Mouse (Mus musculus) embryonic facial prominence, embryonic 12.5 days (tissue): ENCODE data around the gene Snx9. TPM values are rescaled to one million over a fixed set of nuclear protein-coding genes. Genes with fewer than 3 reads are reported as not detected.
A peak's percentile ranks its signal among the peaks of the same experiment; 100 is the strongest.

Experiments
- ATAC-seq: fragments of 200-750 bp; cut with Nextera tagmentation; 2 replicates; pipeline ENCODE4 v1.8.0; 2017; ENCODE audit not compliant: insufficient number of reproducible peaks, insufficient read depth, low FRiP score, low TSS enrichment
- H3K27ac ChIP-seq: fragments of 300-500 bp; sonication (generic); 2 replicates; pipeline ENCODE4 v1.5.1; 2016; ENCODE audit warnings: mild to moderate bottlenecking
- H3K27me3 ChIP-seq: fragments of 300-500 bp; sonication (generic); 2 replicates; pipeline ENCODE4 v1.6.1; 2016; ENCODE audit warnings: mild to moderate bottlenecking, moderate library complexity
- H3K36me3 ChIP-seq: fragments of 300-500 bp; sonication (generic); 2 replicates; pipeline ENCODE4 v1.6.1; 2016; ENCODE audit warnings: mild to moderate bottlenecking
- H3K4me1 ChIP-seq: fragments of 300-500 bp; sonication (generic); 2 replicates; pipeline ENCODE4 v1.6.1; 2016
- H3K4me2 ChIP-seq: fragments of 300-500 bp; sonication (generic); replicated peaks from 2 replicates; pipeline ENCODE4 v1.6.1; 2016; ENCODE audit warnings: mild to moderate bottlenecking, moderate library complexity
- H3K4me3 ChIP-seq: fragments of 300-500 bp; sonication (generic); 2 replicates; pipeline ENCODE4 v1.5.1; 2016; ENCODE audit warnings: mild to moderate bottlenecking
- H3K9ac ChIP-seq: fragments of 300-500 bp; sonication (generic); 2 replicates; pipeline ENCODE4 v1.6.1; 2016; ENCODE audit warnings: mild to moderate bottlenecking, moderate library complexity
- H3K9me3 ChIP-seq: fragments of 300-500 bp; sonication (generic); 2 replicates; pipeline ENCODE4 v1.6.1; 2016; ENCODE audit warnings: mild to moderate bottlenecking, moderate library complexity
- WGBS: fragments of 180-500 bp; shearing (Covaris S2); methylation state at CpG from one replicate; pipeline ENCODE4 v1.1.7; 2016; 5-methylcytosine and 5-hydroxymethylcytosine counted together
- polyA plus RNA-seq: library from polyadenylated mRNA; unstranded; fragments of >200 nt; fragmentation: Nextera tagmentation; extraction: Ambion mirVana; gene quantifications from 2 replicates; pipeline ENCODE4 v1.2.1, GENCODE M21; 2016

Snx9 gene
- polyA plus RNA-seq, 1 experiment from 2014 or later = 33.3 TPM

DNA sequence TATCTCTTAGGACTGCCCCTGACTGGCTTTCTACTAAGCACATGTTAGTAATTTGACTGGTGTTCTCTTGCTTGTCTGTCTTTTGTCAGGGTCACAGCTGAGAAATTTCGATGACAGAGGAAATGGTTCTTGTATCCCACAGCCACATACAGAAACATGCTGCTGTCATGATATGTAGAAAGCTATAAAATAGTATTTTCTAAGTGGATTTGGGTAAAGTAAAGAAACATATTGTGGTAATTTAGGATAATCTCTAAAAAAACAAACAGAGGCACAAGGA, 26.5 kb upstream of the Snx9 start:
- Histone ChIP-seq H3K9ac (no peak overlapping the region), H3K27me3 (no peaks in the 10 kb centered on the region), H3K4me1 (peaks cover 13% of the 10 kb centered on the region), H3K4me3 (no peak overlapping the region), H3K27ac (no peak overlapping the region), H3K9me3 (no peaks in the 10 kb centered on the region), H3K36me3 (no peaks in the 10 kb centered on the region), H3K4me2 (no peak overlapping the region)
- no peak for ATAC-seq
- WGBS = 14% methylated on average over 1 of the region's 1 CpGs

DNA sequence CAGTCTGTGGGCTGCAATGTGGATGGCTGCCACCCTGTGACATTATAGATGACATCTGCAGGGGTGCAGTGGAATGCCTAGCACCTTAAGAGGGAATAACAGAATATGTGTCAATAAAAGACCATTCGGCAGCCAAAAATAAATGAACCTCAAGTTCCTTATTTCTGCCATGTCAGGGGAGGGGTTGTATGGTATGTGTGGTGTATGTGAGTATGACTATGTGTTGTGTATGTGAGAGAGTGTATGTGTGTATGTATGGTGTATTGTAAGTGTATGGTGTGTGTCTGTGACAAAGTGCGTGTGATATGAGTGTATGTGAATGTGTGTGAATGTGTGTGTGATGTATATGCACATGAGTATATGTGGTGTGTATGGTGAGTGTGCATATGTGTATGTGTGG, 23.3 kb upstream of the Snx9 start:
- no peaks in the 10 kb centered on the region for H3K27me3 ChIP-seq
- H3K36me3 ChIP-seq = no peaks in the 10 kb centered on the region
- no peak for ATAC-seq
- H3K4me3 ChIP-seq = no peak overlapping the region
- peaks cover 19% of the 10 kb centered on the region for H3K4me1 ChIP-seq
- H3K27ac ChIP-seq = no peak overlapping the region
- H3K4me2 ChIP-seq = no peak overlapping the region
- H3K9ac ChIP-seq = no peak overlapping the region
- H3K9me3 ChIP-seq = no peaks in the 10 kb centered on the region
- WGBS = 93% methylated on average over 2 of the region's 2 CpGs

DNA sequence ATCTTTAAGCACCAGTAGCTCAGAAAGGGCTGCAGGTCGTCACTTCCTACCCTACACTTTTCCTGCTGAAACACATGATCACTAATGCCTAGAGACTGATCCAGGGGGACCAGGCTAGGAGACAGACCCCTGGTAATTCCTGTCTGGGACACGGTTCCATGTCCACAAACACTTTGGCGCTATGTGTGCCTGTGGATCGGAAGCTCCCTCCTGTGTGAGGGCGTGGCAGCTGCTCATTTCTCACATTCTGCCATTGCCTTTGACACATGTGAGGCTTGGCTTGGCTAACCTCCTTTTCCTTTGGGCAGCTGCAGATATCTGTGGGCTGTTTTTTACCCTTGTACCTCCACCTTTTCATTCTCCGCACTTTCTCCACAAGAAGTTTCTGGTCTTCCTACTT, 22.0 kb upstream of the Snx9 start:
- no peak overlapping the region for H3K4me2 ChIP-seq
- no peak overlapping the region; the same call in 1 of the 2 replicates for H3K27ac ChIP-seq
- no peak overlapping the region for H3K9ac ChIP-seq
- ATAC-seq = no peak
- 72% methylated on average over 6 of the region's 6 CpGs for WGBS
- no peaks in the 10 kb centered on the region for H3K9me3 ChIP-seq
- H3K36me3 ChIP-seq = no peaks in the 10 kb centered on the region
- peaks cover 15% of the 10 kb centered on the region for H3K4me1 ChIP-seq
- H3K4me3 ChIP-seq = no peak overlapping the region
- no peaks in the 10 kb centered on the region for H3K27me3 ChIP-seq

DNA sequence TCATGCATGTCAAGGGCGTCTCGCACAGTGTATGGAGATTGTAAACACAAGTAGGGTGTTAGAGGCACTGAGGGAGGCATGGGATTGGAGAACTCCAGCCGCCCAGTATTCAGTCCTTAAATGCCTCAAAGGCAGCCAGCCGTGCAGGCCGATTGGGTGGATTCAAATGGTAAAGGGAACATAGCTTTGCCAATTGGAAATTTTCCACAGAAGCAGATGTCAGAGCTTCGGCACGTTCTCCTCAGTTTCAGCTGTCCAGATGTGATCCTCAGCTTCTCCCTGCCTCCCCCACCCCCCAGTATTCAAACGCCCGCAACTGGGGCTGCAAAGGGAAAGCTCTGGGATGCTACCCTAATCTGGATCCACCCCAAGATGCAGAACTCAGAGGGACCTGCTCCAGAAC, 21.3 kb upstream of the Snx9 start:
- Histone ChIP-seq H3K9ac (no peak overlapping the region), H3K36me3 (no peaks in the 10 kb centered on the region), H3K9me3 (no peaks in the 10 kb centered on the region), H3K4me3 (no peak overlapping the region), H3K27ac (no peak overlapping the region; the same call in 1 of the 2 replicates), H3K4me1 (peaks cover 15% of the 10 kb centered on the region), H3K27me3 (no peaks in the 10 kb centered on the region), H3K4me2 (no peak overlapping the region)
- 28% methylated on average over 9 of the region's 9 CpGs for WGBS
- peak; percentile 90 for ATAC-seq

DNA sequence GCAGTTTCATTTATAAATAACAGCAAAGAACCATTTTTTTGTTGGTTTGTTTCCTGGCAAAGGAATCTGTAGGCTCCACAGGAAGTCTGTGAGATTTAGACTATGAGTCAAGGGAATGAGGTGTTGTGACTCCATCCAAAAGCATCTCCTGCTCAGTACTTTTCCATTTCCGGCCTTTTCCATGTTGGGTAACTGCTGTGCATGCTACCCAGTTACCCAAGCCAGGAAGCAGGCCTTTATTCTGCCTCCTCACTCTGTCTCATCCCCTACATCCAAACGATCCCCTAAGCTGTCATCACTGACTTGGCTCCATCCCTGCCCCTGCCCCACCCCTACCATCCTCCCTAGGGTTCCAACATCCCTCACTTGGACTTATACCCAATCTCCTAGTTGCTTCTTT, 18.6 kb upstream of the Snx9 start:
- Histone ChIP-seq H3K9me3 (no peaks in the 10 kb centered on the region), H3K27me3 (no peaks in the 10 kb centered on the region), H3K4me2 (no peak overlapping the region), H3K4me3 (no peak overlapping the region), H3K36me3 (no peaks in the 10 kb centered on the region), H3K4me1 (peaks cover 15% of the 10 kb centered on the region), H3K27ac (no peak overlapping the region), H3K9ac (no peak overlapping the region)
- WGBS = 72% methylated on average over 2 of the region's 2 CpGs
- no peak for ATAC-seq

DNA sequence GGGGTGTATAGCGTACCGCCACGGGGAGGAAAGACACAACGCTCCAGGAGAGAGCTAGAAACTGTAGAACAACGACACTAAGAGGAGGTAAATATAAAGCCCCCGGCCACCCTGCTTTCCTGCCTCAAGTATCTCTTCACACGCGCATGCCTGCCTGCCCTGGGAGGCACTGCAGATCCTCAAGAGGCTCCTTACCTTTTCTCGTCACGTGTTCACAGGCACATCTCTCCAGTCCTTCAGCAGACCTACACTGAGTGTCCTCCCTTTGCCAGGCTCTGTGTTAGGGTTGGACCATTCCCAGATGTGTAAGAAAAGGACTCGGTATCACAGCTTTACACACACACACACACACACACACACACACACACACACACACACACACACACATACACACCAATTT, 18.1 kb upstream of the Snx9 start:
- Histone ChIP-seq H3K27me3 (no peaks in the 10 kb centered on the region), H3K27ac (no peak overlapping the region), H3K9me3 (no peaks in the 10 kb centered on the region), H3K9ac (no peak overlapping the region), H3K4me3 (no peak overlapping the region), H3K4me1 (peaks cover 15% of the 10 kb centered on the region), H3K4me2 (no peak overlapping the region), H3K36me3 (no peaks in the 10 kb centered on the region)
- ATAC-seq = no peak
- WGBS = 85% methylated on average over 11 of the region's 11 CpGs

DNA sequence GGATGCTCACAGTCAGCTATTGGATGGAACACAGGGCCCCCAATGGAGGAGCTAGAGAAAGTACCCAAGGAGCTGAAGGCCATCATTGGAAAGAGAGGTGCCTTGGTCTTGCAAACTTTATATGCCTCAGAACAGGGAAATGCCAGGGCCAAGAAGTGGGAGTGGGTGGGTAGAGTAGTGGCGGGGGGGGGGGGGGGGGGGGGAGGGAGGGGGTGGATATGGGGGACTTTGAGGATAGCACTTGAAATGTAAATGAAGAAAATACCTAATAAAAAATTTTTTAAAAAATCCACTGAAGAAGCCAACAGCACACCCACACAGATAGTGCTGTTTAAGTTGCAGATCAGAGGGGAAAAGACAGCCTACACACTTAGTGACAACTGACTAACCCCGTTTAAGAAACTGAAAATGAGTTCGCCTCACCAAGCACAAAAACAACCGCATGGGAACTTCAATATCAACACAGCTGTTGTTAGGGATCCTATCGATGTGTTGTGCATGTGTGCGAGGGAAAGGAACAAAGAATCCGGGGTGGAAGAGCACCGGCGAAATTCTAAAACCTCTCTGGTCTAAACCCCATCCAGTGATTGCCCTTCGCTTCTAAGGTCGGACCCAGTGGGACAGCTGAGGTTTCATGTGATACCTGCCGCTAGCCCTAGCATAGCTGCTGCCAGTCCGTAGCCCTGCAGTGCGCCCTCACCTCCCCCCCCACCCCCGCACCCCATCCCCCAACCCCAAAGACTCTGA, 13.1 kb upstream of the Snx9 start:
- ATAC-seq = 0 out of 2 replicates have a peak, but pooled peaks have one; percentile 22
- Histone ChIP-seq H3K27ac (no peak overlapping the region), H3K4me2 (peak overlapping the region; percentile 41), H3K9ac (peak overlapping the region; percentile 36), H3K9me3 (no peaks in the 10 kb centered on the region), H3K4me3 (no peak overlapping the region), H3K36me3 (no peaks in the 10 kb centered on the region), H3K4me1 (peaks cover 8% of the 10 kb centered on the region; the same call in 1 of the 2 replicates), H3K27me3 (no peaks in the 10 kb centered on the region)
- WGBS = 7% methylated on average over 14 of the region's 15 CpGs

DNA sequence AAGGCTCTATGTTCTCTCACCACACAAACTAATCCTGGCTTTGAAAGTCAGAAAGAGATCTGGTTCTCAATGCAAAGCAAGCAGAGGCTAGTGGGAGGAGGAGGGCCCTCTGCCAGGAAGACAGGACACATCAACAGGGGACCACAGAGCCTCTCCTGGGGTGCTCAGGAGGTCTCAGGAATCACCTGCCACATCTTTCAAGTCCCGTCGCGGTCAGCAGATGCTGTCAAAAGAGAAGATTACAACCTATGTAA, 12.6 kb upstream of the Snx9 start:
- no peaks in the 10 kb centered on the region for H3K36me3 ChIP-seq
- H3K4me2 ChIP-seq = peak overlapping the region; percentile 41
- H3K27me3 ChIP-seq = no peaks in the 10 kb centered on the region
- H3K4me3 ChIP-seq = no peak overlapping the region
- 7% methylated on average over 3 of the region's 3 CpGs for WGBS
- ATAC-seq = 0 out of 2 replicates have a peak, but pooled peaks have one; percentile 15
- H3K9me3 ChIP-seq = no peaks in the 10 kb centered on the region
- H3K9ac ChIP-seq = peak overlapping the region; percentile 36
- H3K27ac ChIP-seq = no peak overlapping the region
- peaks cover 8% of the 10 kb centered on the region; the same call in 1 of the 2 replicates for H3K4me1 ChIP-seq

DNA sequence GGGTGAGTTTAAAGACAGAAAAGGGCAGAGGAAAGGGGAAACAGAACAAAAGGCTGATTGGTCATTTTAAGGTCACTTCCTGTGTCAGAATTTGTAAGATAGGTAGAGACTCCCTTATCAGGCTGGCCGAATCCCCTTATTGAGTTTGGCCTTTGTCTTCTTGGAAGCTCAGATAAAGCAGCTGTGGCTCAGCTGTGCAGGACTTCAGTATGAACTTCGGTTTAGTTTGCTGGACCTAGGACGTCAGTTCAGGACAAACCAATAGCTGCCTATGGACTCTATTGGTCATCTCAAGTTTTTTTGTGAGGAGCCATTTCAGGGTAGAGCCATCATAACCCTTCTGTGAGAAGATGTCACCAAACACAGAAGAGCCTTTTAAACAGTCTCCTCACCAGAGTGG, 12.2 kb upstream of the Snx9 start:
- no peak overlapping the region for H3K4me3 ChIP-seq
- H3K36me3 ChIP-seq = no peaks in the 10 kb centered on the region
- 63% methylated on average over 3 of the region's 3 CpGs for WGBS
- H3K9me3 ChIP-seq = no peaks in the 10 kb centered on the region
- ATAC-seq = no peak
- no peak overlapping the region for H3K4me2 ChIP-seq
- no peak overlapping the region for H3K9ac ChIP-seq
- H3K4me1 ChIP-seq = peaks cover 8% of the 10 kb centered on the region; the same call in 1 of the 2 replicates
- H3K27me3 ChIP-seq = no peaks in the 10 kb centered on the region
- no peak overlapping the region for H3K27ac ChIP-seq

DNA sequence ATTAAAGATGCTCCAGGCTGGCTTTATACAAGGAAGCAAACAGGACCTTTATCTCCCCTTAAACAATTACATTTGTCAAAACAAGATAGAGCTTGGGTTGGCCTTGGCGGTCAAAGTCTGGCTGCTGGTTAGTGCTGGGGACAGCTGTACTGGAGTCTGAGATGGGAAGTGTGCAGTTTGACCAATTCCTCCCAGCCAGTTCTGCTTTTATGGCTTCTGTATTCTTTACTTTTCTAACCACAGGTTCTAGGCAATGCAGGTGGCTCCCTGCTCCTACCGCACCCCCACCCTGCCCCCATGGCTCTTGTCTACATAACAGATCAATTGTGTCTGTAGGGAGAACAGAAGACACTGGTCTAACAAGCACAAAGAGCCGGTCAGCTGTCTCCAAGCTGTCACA, 11.2 kb upstream of the Snx9 start:
- Histone ChIP-seq H3K9me3 (no peaks in the 10 kb centered on the region), H3K4me3 (no peak overlapping the region), H3K36me3 (no peaks in the 10 kb centered on the region), H3K27me3 (no peaks in the 10 kb centered on the region), H3K4me2 (no peak overlapping the region), H3K9ac (no peak overlapping the region), H3K4me1 (peaks cover 8% of the 10 kb centered on the region; the same call in 1 of the 2 replicates), H3K27ac (no peak overlapping the region)
- WGBS = 75% methylated on average over 3 of the region's 3 CpGs
- ATAC-seq = no peak

DNA sequence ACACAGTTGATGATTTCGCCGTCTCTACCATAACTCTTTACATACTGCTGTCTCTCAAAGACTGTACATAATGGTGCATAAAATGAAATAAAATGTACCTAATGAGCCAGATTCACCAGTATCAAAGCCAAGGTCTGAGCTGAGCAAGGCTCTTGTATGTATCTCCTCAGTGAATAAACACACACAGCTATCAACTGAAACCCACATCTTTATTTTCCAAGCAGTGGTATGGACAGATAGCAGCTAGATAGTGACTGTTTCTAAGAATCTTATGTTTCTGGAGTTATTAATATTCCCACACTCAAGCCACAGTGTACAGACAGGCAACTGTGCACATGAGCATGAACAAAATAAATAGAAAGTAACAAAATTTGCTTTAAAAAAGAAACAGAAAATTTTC, 10.7 kb upstream of the Snx9 start:
- H3K9ac ChIP-seq = no peak overlapping the region
- peaks cover 8% of the 10 kb centered on the region; the same call in 1 of the 2 replicates for H3K4me1 ChIP-seq
- no peaks in the 10 kb centered on the region for H3K27me3 ChIP-seq
- H3K4me3 ChIP-seq = no peak overlapping the region
- WGBS = 94% methylated on average over 2 of the region's 2 CpGs
- no peak overlapping the region for H3K27ac ChIP-seq
- no peak for ATAC-seq
- no peaks in the 10 kb centered on the region for H3K9me3 ChIP-seq
- H3K4me2 ChIP-seq = no peak overlapping the region
- H3K36me3 ChIP-seq = no peaks in the 10 kb centered on the region

DNA sequence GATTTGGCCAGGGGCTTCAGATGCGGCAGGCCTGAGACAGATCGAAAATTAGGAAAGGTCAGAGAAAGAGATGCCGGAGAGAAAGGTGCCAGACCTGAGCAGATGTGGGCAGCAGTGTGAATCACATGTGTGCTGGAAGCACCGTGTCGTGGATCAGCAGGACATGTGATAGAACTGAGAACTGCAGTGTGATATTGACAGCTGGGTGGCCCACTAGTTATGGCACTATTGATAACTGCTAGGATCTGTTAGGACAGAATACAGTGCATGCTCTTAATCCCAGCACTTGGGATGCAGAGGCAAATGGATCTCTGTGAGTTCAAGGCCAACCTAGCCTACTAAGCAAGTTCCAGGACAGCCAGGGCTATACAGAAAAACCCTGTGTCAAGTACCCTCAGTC, 10.3 kb upstream of the Snx9 start:
- Histone ChIP-seq H3K9ac (no peak overlapping the region), H3K4me1 (peaks cover 8% of the 10 kb centered on the region; the same call in 1 of the 2 replicates), H3K4me2 (no peak overlapping the region), H3K4me3 (no peak overlapping the region), H3K9me3 (no peaks in the 10 kb centered on the region), H3K36me3 (no peaks in the 10 kb centered on the region), H3K27me3 (no peaks in the 10 kb centered on the region), H3K27ac (no peak overlapping the region)
- ATAC-seq = no peak
- 91% methylated on average over 5 of the region's 5 CpGs for WGBS
